Mouse (Mus musculus) activated CD4-positive, CD25-positive, alpha-beta regulatory T cell, adult 4 months (primary cell): ENCODE results near the gene Sycp2l. TPM values are rescaled to one million over a fixed set of nuclear protein-coding genes. Genes with fewer than 3 reads are reported as not detected.

Experiments used
- polyA plus RNA-seq, 2 experiments: library from polyadenylated mRNA; unstranded; fragments of 100-300 nt; shearing (Covaris generic); gene quantifications; one replicate each; pipeline ENCODE4 v1.2.1; 2017

Gene Sycp2l
- polyA plus RNA-seq, 2 experiments from 2014 or later, result 0.33 TPM; not detected in 1

Other genes with a start within 250 kb of the Sycp2l start
- gene Pak1ip1, start 113.3 kb upstream of the Sycp2l start, polyA plus RNA-seq, result 10 to 100 TPM; 70.4 to 94.2 TPM
- 100 to 1,000 TPM; 173 to 200 TPM for gene Tmem14c, start 98.0 kb upstream of the Sycp2l start, polyA plus RNA-seq
- gene Mak, start 34.6 kb upstream of the Sycp2l start, polyA plus RNA-seq, result under 1 TPM in 1 of 2 experiments, not detected in 1; 0.12 TPM
- under 1 TPM in 1 of 2 experiments, not detected in 1; 0.38 TPM for gene Gcm2, start 3.3 kb upstream of the Sycp2l start, polyA plus RNA-seq
- not detected for gene Elovl2, start 106.1 kb downstream of the Sycp2l start, polyA plus RNA-seq
- 1 to 10 TPM; 3.7 to 3.8 TPM for gene Smim13, start 135.5 kb downstream of the Sycp2l start, polyA plus RNA-seq
- gene Gm17364, start 159.7 kb downstream of the Sycp2l start, polyA plus RNA-seq, result not detected